Mouse (Mus musculus) forebrain, postnatal 0 days (tissue): ENCODE measurements around the gene Flrt2. TPM values are rescaled to one million over a fixed set of nuclear protein-coding genes. Genes with fewer than 3 reads are reported as not detected.

Source experiments
- ATAC-seq: fragments of 200-750 bp; cut with Nextera tagmentation; 2 replicates; pipeline ENCODE4 v1.8.0; 2017; ENCODE audit warnings: mild to moderate bottlenecking, moderate library complexity
- DNase-seq: peaks from one replicate; pipeline ENCODE4 v3.0.0-alpha.2; 2015
- H3K27ac ChIP-seq: fragments of 300-500 bp; sonication (generic); 2 replicates; pipeline ENCODE4 v1.5.1; 2014; ENCODE audit warnings: low read depth, mild to moderate bottlenecking, antibody characterized with exemption, low read length, moderate library complexity, mixed read lengths
- H3K27me3 ChIP-seq: fragments of 300-500 bp; sonication (generic); 2 replicates; pipeline ENCODE4 v1.6.1; 2014; ENCODE audit warnings: mild to moderate bottlenecking, low read length, mixed read lengths; ENCODE audit not compliant: insufficient read depth
- H3K36me3 ChIP-seq: fragments of 300-500 bp; sonication (generic); 2 replicates; pipeline ENCODE4 v1.6.1; 2014; ENCODE audit warnings: mild to moderate bottlenecking, moderate library complexity; ENCODE audit not compliant: insufficient read depth
- H3K4me1 ChIP-seq: fragments of 300-500 bp; sonication (generic); 2 replicates; pipeline ENCODE4 v1.6.1; 2014; ENCODE audit warnings: antibody characterized with exemption; ENCODE audit not compliant: insufficient read depth
- H3K4me2 ChIP-seq: fragments of 300-500 bp; sonication (generic); 2 replicates; pipeline ENCODE4 v1.6.1; 2014; ENCODE audit warnings: low read depth, mild to moderate bottlenecking, moderate library complexity
- H3K4me3 ChIP-seq: fragments of 300-500 bp; sonication (generic); 2 replicates; pipeline ENCODE4 v1.5.1; 2014; ENCODE audit warnings: low read depth, low read length, mixed read lengths
- H3K9ac ChIP-seq: fragments of 300-500 bp; sonication (generic); 2 replicates; pipeline ENCODE4 v1.6.1; 2014; ENCODE audit warnings: mild to moderate bottlenecking
- H3K9me3 ChIP-seq: fragments of 300-500 bp; sonication (generic); 2 replicates; pipeline ENCODE4 v1.6.1; 2016; ENCODE audit warnings: low read length
- CTCF ChIP-seq: sonication (generic); IDR thresholded peaks from 2 replicates; pipeline ENCODE4 v1.5.1; 2016; ENCODE audit warnings: antibody characterized with exemption, control low read depth, low read depth
- WGBS: fragments of 180-500 bp; shearing (Covaris S2); extraction: QIAGEN DNeasy Blood & Tissue Kit; methylation state at CpG from one replicate; pipeline ENCODE4 v1.1.7; 2014; 5-methylcytosine and 5-hydroxymethylcytosine counted together
- polyA plus RNA-seq: library from polyadenylated mRNA; unstranded; fragments of >200 nt; fragmentation: Nextera tagmentation; extraction: Ambion mirVana; gene quantifications from 2 replicates; pipeline ENCODE4 v1.2.1, GENCODE M21; 2015
- total RNA-seq: library from RNA; depleted of rRNA; stranded (reverse); fragments of >200 nt; gene quantifications from 2 replicates; pipeline ENCODE4 v1.2.3, GENCODE M21; 2014

Flrt2 gene
- total and polyA plus RNA-seq, 2 experiments from 2014 or later = 16.9 to 67.4 TPM

DNA sequence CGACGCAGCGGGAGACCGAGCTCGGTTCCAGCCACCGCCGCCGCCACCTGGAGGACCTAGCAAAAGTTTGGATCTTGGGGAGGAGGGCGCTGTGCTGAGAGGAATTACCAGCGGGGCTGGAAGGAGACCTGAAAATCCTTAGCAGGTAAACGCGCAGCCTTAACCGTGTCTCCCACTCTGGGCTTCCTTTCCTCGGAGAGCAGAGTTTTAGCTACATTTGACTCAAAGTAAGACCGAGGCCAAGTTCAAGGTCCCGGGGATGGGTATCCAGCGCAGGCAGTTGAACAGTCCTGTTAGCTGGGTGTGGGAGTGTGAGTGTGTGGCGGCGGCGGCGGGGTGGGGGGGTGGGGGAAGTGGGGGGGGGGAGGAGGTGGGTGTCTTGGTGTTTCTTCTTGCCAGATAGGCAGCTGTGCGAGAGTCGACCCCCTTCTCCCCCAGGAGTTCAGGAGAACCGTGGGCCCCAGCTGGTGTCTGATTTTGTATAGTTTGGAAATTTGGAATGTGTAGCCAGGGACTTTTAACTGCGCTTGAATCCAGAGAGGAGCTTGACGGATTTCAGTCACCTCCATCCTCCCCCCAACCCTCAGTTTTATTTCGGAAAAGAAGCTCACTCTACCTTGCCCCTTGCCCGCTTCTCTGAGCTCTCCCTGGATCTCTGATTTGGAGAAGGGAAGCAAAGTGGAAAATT lies 4.0 kb downstream of the Flrt2 start:
- no peak; the same call in 1 of the 2 replicates for TF ChIP-seq CTCF
- Histone ChIP-seq H3K36me3 (no peaks in the 10 kb centered on the region), H3K27me3 (no peaks in the 10 kb centered on the region), H3K4me3 (peak overlapping the region; percentile 86), H3K27ac (peak overlapping the region; percentile 94), H3K9me3 (no peaks in the 10 kb centered on the region), H3K9ac (peak overlapping the region; percentile 92), H3K4me2 (peak overlapping the region; percentile 74), H3K4me1 (no peaks in the 10 kb centered on the region; the same call in 1 of the 2 replicates)
- no peak for ATAC-seq
- 2% methylated on average over 26 of the region's 28 CpGs for WGBS
- DNase-seq = no peak

DNA sequence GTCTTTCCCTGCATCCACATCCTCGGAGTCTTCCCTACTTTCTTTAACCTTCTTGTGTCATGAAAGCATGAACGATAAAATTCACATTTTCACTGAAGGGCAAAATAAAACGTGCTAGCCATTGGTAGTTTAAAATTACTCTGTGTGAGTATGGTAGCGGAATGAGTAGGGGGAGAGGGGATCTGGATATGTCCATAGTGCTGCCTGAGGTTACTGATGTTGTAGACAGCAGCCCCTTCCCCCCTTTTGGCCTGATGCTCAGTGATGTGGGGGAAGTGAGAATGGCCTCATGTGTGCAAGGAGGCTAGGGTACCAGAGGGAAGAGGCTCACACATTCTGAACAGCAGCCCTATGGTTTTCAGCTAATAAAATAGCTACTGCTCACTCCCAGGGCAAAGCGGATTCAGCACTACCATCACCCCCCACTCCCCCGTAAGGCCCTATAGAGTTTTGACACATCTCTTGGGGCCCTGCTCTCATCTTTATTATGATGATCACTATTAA lies 4.5 kb downstream of the Flrt2 start:
- Histone ChIP-seq H3K4me2 (peak overlapping the region; percentile 74), H3K4me3 (peak overlapping the region; percentile 86), H3K27me3 (no peaks in the 10 kb centered on the region), H3K27ac (peak overlapping the region; percentile 94), H3K9me3 (no peaks in the 10 kb centered on the region), H3K9ac (peak overlapping the region; percentile 92), H3K4me1 (no peaks in the 10 kb centered on the region; the same call in 1 of the 2 replicates), H3K36me3 (no peaks in the 10 kb centered on the region)
- TF ChIP-seq CTCF = no peak
- ATAC-seq (no peak), DNase-seq (peak; percentile 49)
- 8% methylated on average over 6 of the region's 6 CpGs for WGBS

DNA sequence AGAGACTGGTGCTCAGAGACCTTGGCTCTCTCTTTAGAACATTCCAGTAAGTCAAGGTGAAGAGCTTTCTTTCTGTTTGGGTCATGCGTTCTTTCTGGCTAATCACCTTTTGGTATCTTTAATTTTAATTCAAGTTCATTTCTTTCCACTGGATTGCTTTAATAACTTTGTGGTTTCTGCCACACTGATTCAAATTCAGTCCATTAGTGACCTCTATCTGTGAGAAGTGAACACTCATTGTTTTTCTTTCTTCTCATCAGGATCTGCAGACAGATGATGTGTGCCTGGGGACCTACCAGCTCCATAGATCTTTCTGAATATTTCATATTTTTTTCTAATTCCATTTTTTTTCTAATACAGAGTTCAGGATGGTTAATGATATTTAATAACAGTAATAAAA lies 6.5 kb downstream of the Flrt2 start:
- H3K4me3 ChIP-seq = peak overlapping the region; percentile 86
- peak; percentile 41 for TF ChIP-seq CTCF
- H3K27me3 ChIP-seq = no peaks in the 10 kb centered on the region
- peak overlapping the region; percentile 92 for H3K9ac ChIP-seq
- WGBS = 50% methylated on average over 1 of the region's 1 CpGs
- DNase-seq (peak; percentile 27), ATAC-seq (no peak)
- H3K9me3 ChIP-seq = no peaks in the 10 kb centered on the region
- H3K4me1 ChIP-seq = no peaks in the 10 kb centered on the region; the same call in 1 of the 2 replicates
- peak overlapping the region; percentile 74 for H3K4me2 ChIP-seq
- peak overlapping the region; percentile 94; the same call in 1 of the 2 replicates for H3K27ac ChIP-seq
- no peaks in the 10 kb centered on the region for H3K36me3 ChIP-seq

DNA sequence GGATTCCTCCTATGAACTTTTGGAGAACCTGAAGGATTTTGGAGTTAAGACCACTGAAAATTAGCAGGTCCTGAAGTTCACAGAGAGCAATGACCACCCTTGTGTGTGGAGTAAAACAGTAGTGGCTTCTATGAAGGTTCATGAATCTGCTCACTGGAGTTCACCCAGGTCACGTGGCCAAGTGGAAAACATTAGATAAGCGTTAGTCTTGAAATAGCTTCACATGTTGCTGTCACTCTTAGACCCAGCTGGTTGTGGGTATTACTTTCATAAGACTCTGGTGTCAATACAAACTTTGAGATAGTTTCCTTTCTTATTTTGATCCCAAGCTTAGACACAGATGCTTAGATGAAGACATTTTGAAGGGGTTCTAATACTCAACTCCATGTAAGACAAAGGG lies 8.7 kb downstream of the Flrt2 start:
- Histone ChIP-seq H3K4me2 (peak overlapping the region; percentile 74; the same call in 1 of the 2 replicates), H3K27me3 (no peaks in the 10 kb centered on the region), H3K27ac (no peak overlapping the region), H3K4me3 (no peak overlapping the region), H3K9ac (no peak overlapping the region), H3K36me3 (no peaks in the 10 kb centered on the region), H3K9me3 (no peaks in the 10 kb centered on the region), H3K4me1 (no peaks in the 10 kb centered on the region; the same call in 1 of the 2 replicates)
- no peak for TF ChIP-seq CTCF
- ATAC-seq (no peak), DNase-seq (no peak)
- 81% methylated on average over 2 of the region's 2 CpGs for WGBS

DNA sequence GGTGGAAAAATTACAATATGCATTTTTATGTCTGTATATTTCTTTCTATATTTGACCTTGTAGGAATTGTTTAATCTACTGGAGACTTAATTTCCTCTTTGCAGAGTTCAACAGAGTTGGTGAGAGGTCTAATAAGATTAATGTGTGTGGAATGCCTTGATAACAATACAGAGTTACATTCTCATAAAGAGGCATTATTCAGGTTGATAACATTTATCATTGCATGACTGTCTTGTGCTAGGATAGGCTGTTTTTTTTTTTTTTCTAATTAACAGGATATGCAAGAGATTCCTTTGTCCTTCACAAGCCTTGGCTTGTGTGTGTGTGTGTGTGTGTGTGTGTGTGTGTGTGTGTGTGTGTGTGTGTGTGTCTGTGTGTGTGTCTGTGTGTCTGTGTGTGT lies 9.6 kb downstream of the Flrt2 start:
- Histone ChIP-seq H3K4me3 (no peak overlapping the region), H3K36me3 (no peaks in the 10 kb centered on the region), H3K27me3 (no peaks in the 10 kb centered on the region), H3K4me1 (no peaks in the 10 kb centered on the region; the same call in 1 of the 2 replicates), H3K9ac (no peak overlapping the region), H3K27ac (no peak overlapping the region), H3K9me3 (no peaks in the 10 kb centered on the region), H3K4me2 (no peak overlapping the region)
- DNase-seq = no peak
- TF ChIP-seq CTCF = no peak
- no peak for ATAC-seq

DNA sequence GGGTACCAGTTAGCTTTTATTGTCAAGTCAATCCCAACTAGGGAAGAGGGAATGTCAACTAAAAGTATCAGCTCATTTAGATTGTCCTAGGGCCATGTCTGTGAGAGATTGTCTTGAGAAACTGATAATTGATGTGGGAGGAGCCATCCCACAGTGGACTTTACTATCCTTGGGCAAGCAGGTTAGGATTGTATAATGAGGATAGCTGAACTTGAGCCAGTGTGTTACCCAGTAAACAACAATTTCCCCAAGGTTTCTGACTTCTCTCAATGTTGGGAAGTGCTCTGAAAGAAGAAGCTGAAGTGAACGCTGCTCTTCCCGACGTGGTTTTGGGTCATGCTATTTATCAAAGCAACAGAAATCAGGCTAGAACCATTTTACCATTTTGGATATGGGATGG lies 13.0 kb downstream of the Flrt2 start:
- no peak for ATAC-seq
- H3K36me3 ChIP-seq = no peaks in the 10 kb centered on the region
- no peak overlapping the region for H3K4me2 ChIP-seq
- 85% methylated on average over 3 of the region's 3 CpGs for WGBS
- H3K4me3 ChIP-seq = no peak overlapping the region
- H3K27ac ChIP-seq = no peak overlapping the region
- no peaks in the 10 kb centered on the region for H3K27me3 ChIP-seq
- no peak overlapping the region for H3K9ac ChIP-seq
- H3K4me1 ChIP-seq = no peaks in the 10 kb centered on the region
- no peak for DNase-seq
- no peak for TF ChIP-seq CTCF
- H3K9me3 ChIP-seq = no peaks in the 10 kb centered on the region

DNA sequence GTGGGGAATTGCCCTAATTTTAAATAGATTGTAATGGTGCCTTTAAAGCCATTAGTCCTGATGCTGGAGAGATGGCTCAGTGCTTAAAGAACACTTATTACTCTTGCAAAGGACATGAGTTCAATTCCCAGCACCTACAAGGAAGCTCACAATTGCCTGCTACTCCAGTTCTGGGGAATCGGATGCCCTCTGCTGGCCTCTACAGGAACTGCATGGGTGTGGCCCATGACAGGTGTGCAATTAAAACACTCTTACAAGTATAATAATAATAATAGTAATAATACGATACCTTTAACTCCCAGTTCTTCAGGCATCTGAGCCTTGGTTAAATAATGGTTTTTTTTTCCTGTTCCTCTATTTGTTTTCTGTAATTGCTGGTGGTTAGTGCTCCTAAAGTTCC lies 31.2 kb downstream of the Flrt2 start:
- H3K9ac ChIP-seq = no peak overlapping the region
- 100% methylated on average over 2 of the region's 2 CpGs for WGBS
- DNase-seq = no peak

More for the DNA sequence above, 31.2 kb downstream of the Flrt2 start:
- no peak overlapping the region for H3K27ac ChIP-seq
- no peaks in the 10 kb centered on the region for H3K36me3 ChIP-seq
- TF ChIP-seq CTCF = peak; percentile 46
- no peak for ATAC-seq
- H3K27me3 ChIP-seq = no peaks in the 10 kb centered on the region
- H3K9me3 ChIP-seq = no peaks in the 10 kb centered on the region
- H3K4me2 ChIP-seq = no peak overlapping the region
- no peak overlapping the region for H3K4me3 ChIP-seq
- 0 out of 2 replicates have a peak, but pooled peaks cover 6% of the 10 kb centered on the region for H3K4me1 ChIP-seq
